Mouse (Mus musculus): ENCODE measurements around the gene Acot11. TPM values are rescaled to one million over a fixed set of nuclear protein-coding genes. Genes with fewer than 3 reads are reported as not detected.
A peak's percentile ranks its signal among the peaks of the same experiment; 100 is the strongest.
"Not testable (repeated sequence)": the region's sequence is repeated elsewhere in the genome, so short reads cannot be mapped to it uniquely, and the experiment has no call there.

Acot11 gene
- polyA plus RNA-seq, 1 experiment: 21.9 TPM

- Histone ChIP-seq H3K4me3 (ENCODE audit: insufficient read depth, low read length) (no peak overlapping the region), H3K4me1 (ENCODE audit: control insufficient read depth, insufficient read depth, low read length) (no peaks in the 10 kb centered on the region), H3K27ac (ENCODE audit: insufficient read depth, low read length) (no peak overlapping the region)
- no peak for TF ChIP-seq POLR2A (IDR thresholded peaks at IDR 0.05; ENCODE audit: extremely low read depth, insufficient read depth, low read length)
- TF ChIP-seq CTCF (IDR thresholded peaks at IDR 0.05; ENCODE audit: extremely low read depth, insufficient read depth, low read length): no peak
Measured at GRCm38 (mm10) chr4:106795289-106795688, 9.5 kb downstream of the Acot11 start.

GRCm38 (mm10) chr4:106794247-106794646 lies 10.6 kb downstream of the Acot11 start:
- peaks cover 4% of the 10 kb centered on the region; the same call in 1 of the 2 replicates for H3K4me1 ChIP-seq (ENCODE audit: control insufficient read depth, insufficient read depth, low read length)
- no peak overlapping the region for H3K27ac ChIP-seq (ENCODE audit: insufficient read depth, low read length)
- TF ChIP-seq CTCF (IDR thresholded peaks at IDR 0.05; ENCODE audit: extremely low read depth, insufficient read depth, low read length) (no peak), POLR2A (IDR thresholded peaks at IDR 0.05; ENCODE audit: extremely low read depth, insufficient read depth, low read length) (no peak)
- no peak overlapping the region for H3K4me3 ChIP-seq (ENCODE audit: insufficient read depth, low read length)

GRCm38 (mm10) chr4:106793826-106794225 lies 11.0 kb downstream of the Acot11 start:
- H3K27ac ChIP-seq (ENCODE audit: insufficient read depth, low read length); H3K4me3 ChIP-seq (ENCODE audit: insufficient read depth, low read length); H3K4me1 ChIP-seq (ENCODE audit: control insufficient read depth, insufficient read depth, low read length): not testable (repeated sequence)

- Histone ChIP-seq H3K4me1 (ENCODE audit: control insufficient read depth, insufficient read depth, low read length) (peaks cover 8% of the 10 kb centered on the region), H3K27ac (ENCODE audit: insufficient read depth, low read length) (no peak overlapping the region), H3K4me3 (ENCODE audit: insufficient read depth, low read length) (no peak overlapping the region)
- TF ChIP-seq CTCF (IDR thresholded peaks at IDR 0.05; ENCODE audit: extremely low read depth, insufficient read depth, low read length): no peak
Measured at GRCm38 (mm10) chr4:106792276-106792675, 12.5 kb downstream of the Acot11 start.

GRCm38 (mm10) chr4:106790938-106791337 lies 13.9 kb downstream of the Acot11 start:
- TF ChIP-seq POLR2A (IDR thresholded peaks at IDR 0.05; ENCODE audit: extremely low read depth, insufficient read depth, low read length): no peak
- TF ChIP-seq CTCF (IDR thresholded peaks at IDR 0.05; ENCODE audit: extremely low read depth, insufficient read depth, low read length): no peak
- Histone ChIP-seq H3K27ac (ENCODE audit: insufficient read depth, low read length) (no peak overlapping the region), H3K4me1 (ENCODE audit: control insufficient read depth, insufficient read depth, low read length) (peaks cover 12% of the 10 kb centered on the region), H3K4me3 (ENCODE audit: insufficient read depth, low read length) (no peak overlapping the region)

GRCm38 (mm10) chr4:106790218-106790617 lies 14.6 kb downstream of the Acot11 start:
- H3K27ac ChIP-seq (ENCODE audit: insufficient read depth, low read length); H3K4me3 ChIP-seq (ENCODE audit: insufficient read depth, low read length): not testable (repeated sequence)
- peak; percentile 16; the same call in 1 of the 2 replicates for TF ChIP-seq CTCF (IDR thresholded peaks at IDR 0.05; ENCODE audit: extremely low read depth, insufficient read depth, low read length)
- peaks cover 15% of the 10 kb centered on the region for H3K4me1 ChIP-seq (ENCODE audit: control insufficient read depth, insufficient read depth, low read length)

GRCm38 (mm10) chr4:106789705-106790104 lies 15.1 kb downstream of the Acot11 start:
- H3K4me3 ChIP-seq (ENCODE audit: insufficient read depth, low read length): no peak overlapping the region
- H3K27ac ChIP-seq (ENCODE audit: insufficient read depth, low read length): no peak overlapping the region
- H3K4me1 ChIP-seq (ENCODE audit: control insufficient read depth, insufficient read depth, low read length): peaks cover 15% of the 10 kb centered on the region
- TF ChIP-seq POLR2A (IDR thresholded peaks at IDR 0.05; ENCODE audit: extremely low read depth, insufficient read depth, low read length) (no peak), CTCF (IDR thresholded peaks at IDR 0.05; ENCODE audit: extremely low read depth, insufficient read depth, low read length) (no peak)

- Histone ChIP-seq H3K4me1 (ENCODE audit: control insufficient read depth, insufficient read depth, low read length) (peaks cover 15% of the 10 kb centered on the region), H3K4me3 (ENCODE audit: insufficient read depth, low read length) (no peak overlapping the region), H3K27ac (ENCODE audit: insufficient read depth, low read length) (no peak overlapping the region)
- TF ChIP-seq POLR2A (IDR thresholded peaks at IDR 0.05; ENCODE audit: extremely low read depth, insufficient read depth, low read length) (no peak), CTCF (IDR thresholded peaks at IDR 0.05; ENCODE audit: extremely low read depth, insufficient read depth, low read length) (no peak)
Measured at GRCm38 (mm10) chr4:106788627-106789026, 16.2 kb downstream of the Acot11 start.

GRCm38 (mm10) chr4:106787830-106788229 lies 17.0 kb downstream of the Acot11 start:
- H3K4me1 ChIP-seq (ENCODE audit: control insufficient read depth, insufficient read depth, low read length): peaks cover 15% of the 10 kb centered on the region
- no peak overlapping the region for H3K4me3 ChIP-seq (ENCODE audit: insufficient read depth, low read length)
- no peak overlapping the region for H3K27ac ChIP-seq (ENCODE audit: insufficient read depth, low read length)
- no peak for TF ChIP-seq POLR2A (IDR thresholded peaks at IDR 0.05; ENCODE audit: extremely low read depth, insufficient read depth, low read length)
- no peak for TF ChIP-seq CTCF (IDR thresholded peaks at IDR 0.05; ENCODE audit: extremely low read depth, insufficient read depth, low read length)

GRCm38 (mm10) chr4:106785753-106786540 lies 18.9 kb downstream of the Acot11 start:
- TF ChIP-seq POLR2A (IDR thresholded peaks at IDR 0.05; ENCODE audit: extremely low read depth, insufficient read depth, low read length) (no peak), CTCF (IDR thresholded peaks at IDR 0.05; ENCODE audit: extremely low read depth, insufficient read depth, low read length) (no peak)
- no peak overlapping the region for H3K4me3 ChIP-seq (ENCODE audit: insufficient read depth, low read length)
- H3K27ac ChIP-seq (ENCODE audit: insufficient read depth, low read length): 0 out of 2 replicates have a peak overlapping the region, but pooled peaks have one; percentile 19
- H3K4me1 ChIP-seq (ENCODE audit: control insufficient read depth, insufficient read depth, low read length): peaks cover 15% of the 10 kb centered on the region
